Mouse (Mus musculus): ENCODE data around the gene Osbpl3.

Osbpl3 gene

GRCm38 (mm10) chr6:50403524-50403923 is 52.5 kb downstream of the Osbpl3 start:
- no peak for DNase-seq (ENCODE audit: low spot score in 2 of 2)

GRCm38 (mm10) chr6:50402872-50403271 is 53.1 kb downstream of the Osbpl3 start:
- DNase-seq (ENCODE audit: low spot score in 2 of 2) = no peak

- DNase-seq (ENCODE audit: low spot score in 2 of 2) = no peak
Observed at GRCm38 (mm10) chr6:50400234-50400633, 55.8 kb downstream of the Osbpl3 start.

- DNase-seq (ENCODE audit: low spot score in 2 of 2) = no peak
Observed at GRCm38 (mm10) chr6:50399427-50400195, 56.4 kb downstream of the Osbpl3 start.

- no peak for DNase-seq (ENCODE audit: low spot score in 2 of 2)
Observed at GRCm38 (mm10) chr6:50398324-50398723, 57.7 kb downstream of the Osbpl3 start.

- no peak for DNase-seq (ENCODE audit: low spot score in 2 of 2)
Observed at GRCm38 (mm10) chr6:50397116-50397515, 58.9 kb downstream of the Osbpl3 start.

- DNase-seq (ENCODE audit: low spot score in 2 of 2) = no peak
Observed at GRCm38 (mm10) chr6:50395641-50396312, 60.2 kb downstream of the Osbpl3 start.

GRCm38 (mm10) chr6:50394432-50394831 is 61.6 kb downstream of the Osbpl3 start:
- no peak for DNase-seq (ENCODE audit: low spot score in 2 of 2)

- DNase-seq (ENCODE audit: low spot score in 2 of 2) = no peak
Observed at GRCm38 (mm10) chr6:50393960-50394359, 62.0 kb downstream of the Osbpl3 start.

- DNase-seq (ENCODE audit: low spot score in 2 of 2) = no peak
Observed at GRCm38 (mm10) chr6:50391951-50392350, 64.0 kb downstream of the Osbpl3 start.

- DNase-seq (ENCODE audit: low spot score in 2 of 2) = no peak
Observed at GRCm38 (mm10) chr6:50390313-50390712, 65.7 kb downstream of the Osbpl3 start.

GRCm38 (mm10) chr6:50387629-50388028 is 68.4 kb downstream of the Osbpl3 start:
- no peak for DNase-seq (ENCODE audit: low spot score in 2 of 2)

GRCm38 (mm10) chr6:50386497-50386896 is 69.5 kb downstream of the Osbpl3 start:
- DNase-seq (ENCODE audit: low spot score in 2 of 2) = no peak

- no peak for DNase-seq (ENCODE audit: low spot score in 2 of 2)
Observed at GRCm38 (mm10) chr6:50385451-50386013, 70.5 kb downstream of the Osbpl3 start.

- DNase-seq (ENCODE audit: low spot score in 2 of 2) = no peak
Observed at GRCm38 (mm10) chr6:50382711-50383110, 73.3 kb downstream of the Osbpl3 start.

- DNase-seq (ENCODE audit: low spot score in 2 of 2) = no peak
Observed at GRCm38 (mm10) chr6:50382196-50382595, 73.8 kb downstream of the Osbpl3 start.

- DNase-seq (ENCODE audit: low spot score in 2 of 2) = no peak
Observed at GRCm38 (mm10) chr6:50381504-50382091, 74.4 kb downstream of the Osbpl3 start.

- DNase-seq (ENCODE audit: low spot score in 2 of 2) = no peak
Observed at GRCm38 (mm10) chr6:50379740-50380139, 76.3 kb downstream of the Osbpl3 start.

GRCm38 (mm10) chr6:50379136-50379535 is 76.9 kb downstream of the Osbpl3 start:
- DNase-seq (ENCODE audit: low spot score in 2 of 2) = no peak

GRCm38 (mm10) chr6:50377742-50378720 is 78.0 kb downstream of the Osbpl3 start:
- DNase-seq (ENCODE audit: low spot score in 2 of 2) = no peak

GRCm38 (mm10) chr6:50376684-50377083 is 79.3 kb downstream of the Osbpl3 start:
- no peak for DNase-seq (ENCODE audit: low spot score in 2 of 2)

All from urinary bladder, postnatal 4 days (tissue).